Mouse (Mus musculus): ENCODE data around the gene Gm28374. TPM values are rescaled to one million over a fixed set of nuclear protein-coding genes. Genes with fewer than 3 reads are reported as not detected.

Gene Gm28374
- total and polyA plus RNA-seq, 3 experiments = 0.40 TPM; not detected in 2

- TF ChIP-seq HCFC1 (IDR thresholded peaks at IDR 0.05; ENCODE audit: low read depth, low read length) (no peak), CTCF (conservative IDR thresholded peaks at IDR 0.05 in 1 of 2, IDR thresholded peaks at IDR 0.05 in 1 of 2; ENCODE audit: low read depth in 2 of 2, low read length in 2 of 2) (peak in 1 of 2 experiments; percentile 42; a peak in 2 of 4 replicates)
These were observed 42.1 kb downstream of the Gm28374 start (continued) for GRCm38 (mm10) chr19:6040002-6040401.

GRCm38 (mm10) chr19:6038326-6038725, 43.7 kb downstream of the Gm28374 start:
- DNase-seq (ENCODE audit: extremely low read depth) = no peak
- TF ChIP-seq BHLHE40 (IDR thresholded peaks at IDR 0.05; ENCODE audit: low read depth, low read length) = no peak
- TF ChIP-seq PAX5 (IDR thresholded peaks at IDR 0.05; ENCODE audit: low read length) = no peak
- no peak for TF ChIP-seq ZNF384 (IDR thresholded peaks at IDR 0.05; ENCODE audit: low read depth, low read length)
- no peak overlapping the region for H3K9ac ChIP-seq (ENCODE audit: insufficient read depth, low read depth)
- no peak overlapping the region for H3K27ac ChIP-seq (ENCODE audit: insufficient read depth, low read depth)
- in situ Hi-C loops (cut with MboI; ENCODE audit: low pct_ligation_motif_present, low pct_unique_long_range_greater_than_20kb, low sequenced_read_pairs) = no loop called here
- no peak overlapping the region for H3K4me2 ChIP-seq (ENCODE audit: insufficient read depth, low read depth, poor library complexity, severe bottlenecking)
- no peak overlapping the region for H3K4me3 ChIP-seq (replicated peaks in 1 of 3; ENCODE audit: low read depth in 2 of 3, low read length in 2 of 3, poor library complexity in 1 of 3)
- no peaks in the 10 kb centered on the region for H3K9me3 ChIP-seq (replicated peaks; ENCODE audit: low read length)
- no peaks in the 10 kb centered on the region for H3K27me3 ChIP-seq (replicated peaks)
- no peaks in the 10 kb centered on the region for H3K36me3 ChIP-seq (replicated peaks in 1 of 2; ENCODE audit: control insufficient read depth in 1 of 2, insufficient read depth in 1 of 2, low read length in 1 of 2)
- H3K79me2 ChIP-seq (replicated peaks; ENCODE audit: control insufficient read depth, extremely low read depth, insufficient read depth, poor library complexity, severe bottlenecking) = no peaks in the 10 kb centered on the region
- H3K4me1 ChIP-seq (ENCODE audit: control insufficient read depth in 1 of 2, insufficient read depth in 2 of 2) = peaks cover 12 to 22% of the 10 kb centered on the region in 2 experiments
- dilution Hi-C loops (cut with MboI; ENCODE audit: extremely low pct_ligation_motif_present, extremely low pct_unique_long_range_greater_than_20kb, low sequenced_read_pairs) = no loop called here

- no peak for DNase-seq (ENCODE audit: extremely low read depth)
- H3K79me2 ChIP-seq (replicated peaks; ENCODE audit: control insufficient read depth, extremely low read depth, insufficient read depth, poor library complexity, severe bottlenecking) = no peaks in the 10 kb centered on the region
- no peak overlapping the region for H3K9ac ChIP-seq (ENCODE audit: insufficient read depth, low read depth)
- no peaks in the 10 kb centered on the region for H3K9me3 ChIP-seq (replicated peaks; ENCODE audit: low read length)
- in situ Hi-C loops (cut with MboI; ENCODE audit: low pct_ligation_motif_present, low pct_unique_long_range_greater_than_20kb, low sequenced_read_pairs) (no loop called here), dilution Hi-C loops (cut with MboI; ENCODE audit: extremely low pct_ligation_motif_present, extremely low pct_unique_long_range_greater_than_20kb, low sequenced_read_pairs) (no loop called here)
- H3K36me3 ChIP-seq (replicated peaks in 1 of 2; ENCODE audit: control insufficient read depth in 1 of 2, insufficient read depth in 1 of 2, low read length in 1 of 2) = no peaks in the 10 kb centered on the region
- TF ChIP-seq TCF12 (IDR thresholded peaks at IDR 0.05; ENCODE audit: low read depth, low read length) (no peak), UBTF (IDR thresholded peaks at IDR 0.05; ENCODE audit: low read depth, low read length) (no peak), SIN3A (IDR thresholded peaks at IDR 0.05; ENCODE audit: low read length) (no peak), MXI1 (IDR thresholded peaks at IDR 0.05; ENCODE audit: low read depth, low read length) (no peak), ZKSCAN1 (IDR thresholded peaks at IDR 0.05; ENCODE audit: borderline replicate concordance, low read depth, low read length) (no peak), JUND (conservative IDR thresholded peaks at IDR 0.05; ENCODE audit: low read depth, low read length) (no peak), ELF1 (IDR thresholded peaks at IDR 0.05; ENCODE audit: low read depth, low read length) (no peak), USF1 (IDR thresholded peaks at IDR 0.05; ENCODE audit: low read depth, low read length) (no peak)
- H3K4me1 ChIP-seq (ENCODE audit: control insufficient read depth in 1 of 2, insufficient read depth in 2 of 2) = peaks cover 12 to 18% of the 10 kb centered on the region in 2 experiments
- H3K4me3 ChIP-seq (replicated peaks in 1 of 3; ENCODE audit: low read depth in 2 of 3, low read length in 2 of 3, poor library complexity in 1 of 3) = no peak overlapping the region
- no peak overlapping the region for H3K27ac ChIP-seq (ENCODE audit: insufficient read depth, low read depth)
- no peaks in the 10 kb centered on the region for H3K27me3 ChIP-seq (replicated peaks)
- H3K4me2 ChIP-seq (ENCODE audit: insufficient read depth, low read depth, poor library complexity, severe bottlenecking) = no peak overlapping the region
These were observed 44.4 kb downstream of the Gm28374 start for GRCm38 (mm10) chr19:6037695-6038094.

Measured in CH12.LX (cell line).